Mouse (Mus musculus): ENCODE measurements at regions not wholly inside any gene's neighbourhood (a gene's known extent, or its start where the extent isn't known, plus 50 kb on each side); places are given as distances from the start of the nearest gene placed in this dataset.

DNA sequence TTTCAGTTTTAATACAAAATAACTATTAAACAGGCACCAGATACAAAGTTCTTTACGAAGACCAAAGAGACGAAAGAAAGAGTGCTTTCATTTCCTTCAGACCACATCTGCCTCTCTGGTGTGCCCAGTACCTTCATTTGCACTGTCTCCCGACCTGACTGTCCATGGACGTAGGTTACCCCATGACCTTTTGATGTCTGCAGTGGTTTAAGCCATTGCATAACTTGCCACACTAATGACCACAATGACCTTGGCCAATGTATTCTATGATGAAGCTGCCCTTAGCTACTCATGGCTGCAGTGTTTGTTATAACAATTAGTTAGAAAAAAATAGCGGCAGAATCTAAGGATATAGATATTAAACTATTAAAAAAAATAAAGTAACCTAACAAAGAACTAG, 618.4 kb downstream of the Lmo4 start:
- H3K36me3 ChIP-seq (ENCODE audit: control insufficient read depth, insufficient read depth): no peaks in the 10 kb centered on the region
- no peaks in the 10 kb centered on the region for H3K27me3 ChIP-seq (ENCODE audit: control insufficient read depth, insufficient read depth, low read length)
- no peaks in the 10 kb centered on the region for H3K9me3 ChIP-seq (replicated peaks; ENCODE audit: control insufficient read depth, low read length)
- no peaks in the 10 kb centered on the region for H3K4me1 ChIP-seq (ENCODE audit: control insufficient read depth, insufficient read depth, low read length)
- H3K4me2 ChIP-seq (ENCODE audit: low read depth, low read length): no peak overlapping the region
- no peak overlapping the region for H3K4me3 ChIP-seq (ENCODE audit: low read length)
- no peak for ATAC-seq (replicated peaks; ENCODE audit: extremely low read depth, insufficient read depth, low FRiP score)
- 86% methylated on average over 5 of the region's 5 CpGs for WGBS
- no peak overlapping the region for H3K9ac ChIP-seq (ENCODE audit: low read length)
- no peak overlapping the region for H3K27ac ChIP-seq (ENCODE audit: low read length)

DNA sequence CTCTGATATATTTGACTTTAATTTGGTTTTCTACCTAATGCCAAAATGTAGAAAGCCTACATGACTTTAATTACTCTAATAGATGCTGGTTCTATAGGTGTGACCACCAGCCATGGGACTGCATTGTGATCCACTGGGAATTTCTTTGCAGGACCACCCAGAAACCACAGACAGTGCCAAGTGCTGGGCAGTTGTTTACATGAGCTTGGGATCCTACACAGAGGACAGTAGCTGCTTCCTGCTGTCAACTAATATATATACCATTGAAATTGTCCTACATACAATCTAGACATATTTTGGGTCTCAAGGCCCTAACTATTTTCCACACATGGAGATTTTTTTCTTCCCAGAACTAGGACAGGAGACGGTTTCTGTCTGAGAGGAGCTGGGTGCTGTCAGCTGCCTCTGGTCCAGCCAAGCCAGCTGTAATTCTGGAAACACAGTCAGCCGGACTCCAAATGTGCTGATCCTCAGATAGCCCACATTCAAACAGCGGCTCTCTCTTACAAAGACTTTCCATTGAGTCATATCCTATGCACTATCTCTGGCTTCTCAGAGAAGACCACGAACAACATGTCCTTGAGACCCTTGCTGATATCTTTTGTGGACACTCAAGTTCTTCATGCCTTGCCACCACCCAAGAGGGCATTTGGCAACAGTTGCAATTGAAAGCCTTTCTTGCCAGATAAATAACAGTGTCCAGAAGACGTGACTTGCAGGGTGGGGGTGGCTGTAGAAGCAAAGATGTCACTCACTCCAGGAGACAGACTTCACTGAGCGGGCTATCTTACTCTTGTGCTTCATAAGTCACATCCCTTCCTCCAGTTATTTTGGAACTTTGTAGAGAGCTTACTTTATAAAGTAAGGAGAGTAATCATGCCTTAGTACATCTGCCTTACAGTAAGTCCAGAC, 620.1 kb downstream of the Lmo4 start:
- WGBS: 41% methylated on average over 6 of the region's 6 CpGs
- peak overlapping the region; percentile 46; the same call in 1 of the 2 replicates for H3K27ac ChIP-seq (ENCODE audit: low read length)
- peak; percentile 63 for ATAC-seq (replicated peaks; ENCODE audit: extremely low read depth, insufficient read depth, low FRiP score)

DNA sequence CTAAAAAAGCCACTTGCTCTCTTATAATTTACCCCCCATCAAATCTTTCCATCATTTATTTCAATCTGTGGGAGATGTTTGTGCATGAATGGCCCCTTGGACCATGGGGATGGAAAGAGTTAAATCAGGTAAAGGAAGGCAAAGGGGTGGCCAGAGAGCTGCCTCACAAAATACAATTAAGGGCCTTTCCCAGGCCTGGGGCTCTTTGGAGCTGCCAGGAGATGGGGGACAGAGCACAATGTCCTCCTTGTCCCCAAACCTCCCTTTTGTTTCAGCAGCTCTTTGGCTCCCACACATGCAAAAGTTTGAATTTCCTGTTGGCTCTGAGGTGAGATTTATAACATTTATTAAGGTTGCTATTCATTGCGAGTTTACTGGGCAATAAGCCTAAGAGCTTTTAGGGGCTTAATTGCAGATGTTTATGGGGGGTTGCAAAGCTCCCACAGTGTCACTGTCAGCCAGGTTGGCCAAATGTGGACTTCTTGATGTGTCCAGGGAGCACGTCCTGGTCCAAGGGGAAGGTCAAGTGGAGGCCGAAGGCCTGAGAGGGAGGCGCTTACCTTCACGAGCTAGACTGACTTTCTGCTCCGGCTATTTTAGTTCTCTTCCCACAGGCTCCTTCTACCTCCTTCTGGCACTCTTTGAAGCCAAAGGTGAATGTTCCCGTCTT, 628.5 kb downstream of the Lmo4 start:
- no peak for ATAC-seq (replicated peaks; ENCODE audit: extremely low read depth, insufficient read depth, low FRiP score)
- no peak overlapping the region for H3K4me3 ChIP-seq (ENCODE audit: low read length)
- WGBS: 62% methylated on average over 7 of the region's 7 CpGs
- no peak overlapping the region for H3K9ac ChIP-seq (ENCODE audit: low read length)
- no peaks in the 10 kb centered on the region for H3K27me3 ChIP-seq (ENCODE audit: control insufficient read depth, insufficient read depth, low read length)
- H3K36me3 ChIP-seq (ENCODE audit: control insufficient read depth, insufficient read depth): no peaks in the 10 kb centered on the region
- no peaks in the 10 kb centered on the region for H3K4me1 ChIP-seq (ENCODE audit: control insufficient read depth, insufficient read depth, low read length)
- no peak overlapping the region for H3K27ac ChIP-seq (ENCODE audit: low read length)
- H3K9me3 ChIP-seq (replicated peaks; ENCODE audit: control insufficient read depth, low read length): no peaks in the 10 kb centered on the region
- H3K4me2 ChIP-seq (ENCODE audit: low read depth, low read length): no peak overlapping the region

More for the DNA sequence above, 620.1 kb downstream of the Lmo4 start:
- H3K27me3 ChIP-seq (ENCODE audit: control insufficient read depth, insufficient read depth, low read length): no peaks in the 10 kb centered on the region
- no peak overlapping the region for H3K9ac ChIP-seq (ENCODE audit: low read length)
- no peaks in the 10 kb centered on the region for H3K36me3 ChIP-seq (ENCODE audit: control insufficient read depth, insufficient read depth)
- no peaks in the 10 kb centered on the region for H3K9me3 ChIP-seq (replicated peaks; ENCODE audit: control insufficient read depth, low read length)
- H3K4me2 ChIP-seq (ENCODE audit: low read depth, low read length): no peak overlapping the region
- no peak overlapping the region for H3K4me3 ChIP-seq (ENCODE audit: low read length)
- no peaks in the 10 kb centered on the region for H3K4me1 ChIP-seq (ENCODE audit: control insufficient read depth, insufficient read depth, low read length)

DNA sequence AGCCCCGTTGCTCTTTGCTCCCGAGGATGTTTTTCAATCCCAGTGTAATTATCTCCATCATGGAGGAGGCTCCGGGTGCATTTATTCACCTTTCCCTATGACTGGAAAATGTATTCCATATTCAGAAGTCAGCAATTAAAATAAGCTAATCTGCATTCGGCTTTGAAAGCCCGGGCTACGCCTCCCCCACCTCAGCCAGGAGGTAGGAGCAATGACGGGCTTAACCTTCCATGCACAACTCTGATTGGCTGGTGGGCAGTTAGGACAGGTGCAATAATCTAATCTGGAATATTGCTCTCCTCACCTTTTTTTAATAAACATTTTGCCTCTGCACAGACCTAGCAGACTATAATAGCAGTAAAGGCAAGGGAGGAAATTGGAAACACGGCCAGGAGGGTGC, 629.3 kb downstream of the Lmo4 start:
- Histone ChIP-seq H3K27ac (ENCODE audit: low read length) (no peak overlapping the region), H3K4me2 (ENCODE audit: low read depth, low read length) (no peak overlapping the region), H3K4me1 (ENCODE audit: control insufficient read depth, insufficient read depth, low read length) (no peaks in the 10 kb centered on the region), H3K27me3 (ENCODE audit: control insufficient read depth, insufficient read depth, low read length) (no peaks in the 10 kb centered on the region), H3K9me3 (replicated peaks; ENCODE audit: control insufficient read depth, low read length) (no peaks in the 10 kb centered on the region), H3K9ac (ENCODE audit: low read length) (no peak overlapping the region), H3K4me3 (ENCODE audit: low read length) (no peak overlapping the region), H3K36me3 (ENCODE audit: control insufficient read depth, insufficient read depth) (no peaks in the 10 kb centered on the region)
- ATAC-seq (replicated peaks; ENCODE audit: extremely low read depth, insufficient read depth, low FRiP score): no peak
- 95% methylated on average over 8 of the region's 8 CpGs for WGBS

DNA sequence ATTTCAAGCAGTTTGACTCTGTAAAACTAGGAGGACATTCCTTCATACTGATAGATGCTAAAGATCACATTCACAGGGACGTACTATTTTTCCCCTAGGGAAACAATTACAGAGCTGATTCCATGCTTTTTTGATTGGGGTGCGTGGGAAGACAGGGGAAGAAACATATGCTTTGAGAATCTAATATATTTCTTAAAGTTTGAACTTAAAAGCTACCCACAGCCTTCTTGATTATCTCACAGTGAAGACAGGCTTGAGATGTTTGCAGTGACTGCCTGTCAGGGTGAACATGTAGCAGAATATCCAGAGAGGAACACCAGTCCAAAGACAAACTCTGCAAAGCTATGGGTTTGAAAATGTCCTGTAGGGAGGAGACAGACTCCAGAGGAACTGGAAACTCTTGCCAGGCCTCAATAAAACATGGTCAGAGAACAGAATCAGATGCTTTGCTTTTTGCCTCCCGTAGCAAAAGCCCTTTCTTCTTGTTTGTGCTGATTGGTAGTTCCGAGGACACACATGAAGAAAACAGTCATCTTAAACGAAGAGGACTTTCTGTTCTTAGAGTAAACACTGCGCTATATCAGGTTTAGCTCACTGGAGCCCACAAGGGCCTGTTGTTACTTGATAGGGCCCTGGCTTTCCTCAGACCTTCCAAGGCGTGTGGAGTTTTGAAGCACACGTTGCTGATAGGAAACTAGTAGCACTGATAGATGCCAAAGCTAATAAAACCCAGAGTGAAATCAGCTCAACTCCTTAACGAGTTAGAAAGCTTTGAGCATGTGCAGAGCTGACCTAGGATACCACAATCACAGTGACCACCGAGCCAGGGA, 630.8 kb downstream of the Lmo4 start:
- Histone ChIP-seq H3K9ac (ENCODE audit: low read length) (no peak overlapping the region), H3K4me3 (ENCODE audit: low read length) (no peak overlapping the region), H3K27me3 (ENCODE audit: control insufficient read depth, insufficient read depth, low read length) (no peaks in the 10 kb centered on the region), H3K4me2 (ENCODE audit: low read depth, low read length) (no peak overlapping the region), H3K36me3 (ENCODE audit: control insufficient read depth, insufficient read depth) (no peaks in the 10 kb centered on the region), H3K27ac (ENCODE audit: low read length) (0 out of 2 replicates have a peak overlapping the region, but pooled peaks have one; percentile 42), H3K4me1 (ENCODE audit: control insufficient read depth, insufficient read depth, low read length) (no peaks in the 10 kb centered on the region), H3K9me3 (replicated peaks; ENCODE audit: control insufficient read depth, low read length) (no peaks in the 10 kb centered on the region)
- WGBS: 29% methylated on average over 10 of the region's 10 CpGs
- no peak for ATAC-seq (replicated peaks; ENCODE audit: extremely low read depth, insufficient read depth, low FRiP score)

DNA sequence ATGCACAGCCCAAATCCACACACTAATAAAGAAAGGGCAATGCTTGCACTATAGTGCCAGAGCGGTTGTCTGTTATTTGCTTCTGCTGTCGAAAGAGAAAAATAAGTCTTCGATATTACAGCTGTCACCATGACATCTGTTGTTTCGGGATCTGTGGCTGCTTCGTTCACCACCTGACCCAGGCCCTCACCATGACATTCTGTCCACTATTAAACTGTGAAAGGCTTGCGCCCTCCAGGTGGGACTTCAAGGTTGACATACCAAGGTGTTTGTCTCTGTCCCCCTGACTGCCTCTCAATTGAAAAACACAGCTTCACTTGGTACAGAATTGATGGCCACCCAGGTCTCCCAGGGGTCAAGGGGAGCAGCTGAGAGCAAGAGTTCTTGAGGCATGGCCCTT, 635.1 kb downstream of the Lmo4 start:
- H3K27ac ChIP-seq (ENCODE audit: low read length): no peak overlapping the region
- H3K4me3 ChIP-seq (ENCODE audit: low read length): no peak overlapping the region
- no peaks in the 10 kb centered on the region for H3K9me3 ChIP-seq (replicated peaks; ENCODE audit: control insufficient read depth, low read length)
- H3K36me3 ChIP-seq (ENCODE audit: control insufficient read depth, insufficient read depth): no peaks in the 10 kb centered on the region
- no peak overlapping the region for H3K9ac ChIP-seq (ENCODE audit: low read length)
- no peaks in the 10 kb centered on the region for H3K27me3 ChIP-seq (ENCODE audit: control insufficient read depth, insufficient read depth, low read length)
- 74% methylated on average over 6 of the region's 6 CpGs for WGBS
- no peak for ATAC-seq (replicated peaks; ENCODE audit: extremely low read depth, insufficient read depth, low FRiP score)
- H3K4me2 ChIP-seq (ENCODE audit: low read depth, low read length): no peak overlapping the region
- H3K4me1 ChIP-seq (ENCODE audit: control insufficient read depth, insufficient read depth, low read length): no peaks in the 10 kb centered on the region

DNA sequence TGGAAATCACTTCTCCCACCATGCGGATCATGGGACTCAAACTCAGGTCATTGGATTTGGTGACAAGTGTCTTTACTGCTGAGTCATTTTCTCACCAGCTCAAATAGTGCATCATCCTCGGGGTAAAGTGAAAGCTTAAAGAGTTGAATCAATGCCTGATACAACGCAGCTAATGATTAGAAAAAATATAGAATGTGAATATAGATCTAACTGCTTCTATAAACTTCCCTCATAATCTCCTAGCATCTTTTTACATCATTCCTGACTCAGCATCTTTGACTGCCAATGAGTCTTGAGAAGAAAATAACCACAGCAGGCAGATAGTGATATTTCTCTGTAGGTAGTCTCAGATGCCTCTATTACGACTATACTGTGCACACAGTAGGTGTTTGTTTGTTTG, 640.0 kb downstream of the Lmo4 start:
- no peaks in the 10 kb centered on the region for H3K4me1 ChIP-seq (ENCODE audit: control insufficient read depth, insufficient read depth, low read length)
- no peaks in the 10 kb centered on the region for H3K27me3 ChIP-seq (ENCODE audit: control insufficient read depth, insufficient read depth, low read length)
- ATAC-seq (replicated peaks; ENCODE audit: extremely low read depth, insufficient read depth, low FRiP score): no peak
- no peak overlapping the region for H3K27ac ChIP-seq (ENCODE audit: low read length)
- H3K36me3 ChIP-seq (ENCODE audit: control insufficient read depth, insufficient read depth): no peaks in the 10 kb centered on the region
- no peaks in the 10 kb centered on the region for H3K9me3 ChIP-seq (replicated peaks; ENCODE audit: control insufficient read depth, low read length)
- H3K9ac ChIP-seq (ENCODE audit: low read length): no peak overlapping the region
- no peak overlapping the region for H3K4me3 ChIP-seq (ENCODE audit: low read length)
- H3K4me2 ChIP-seq (ENCODE audit: low read depth, low read length): no peak overlapping the region
- 80% methylated on average over 4 of the region's 4 CpGs for WGBS

DNA sequence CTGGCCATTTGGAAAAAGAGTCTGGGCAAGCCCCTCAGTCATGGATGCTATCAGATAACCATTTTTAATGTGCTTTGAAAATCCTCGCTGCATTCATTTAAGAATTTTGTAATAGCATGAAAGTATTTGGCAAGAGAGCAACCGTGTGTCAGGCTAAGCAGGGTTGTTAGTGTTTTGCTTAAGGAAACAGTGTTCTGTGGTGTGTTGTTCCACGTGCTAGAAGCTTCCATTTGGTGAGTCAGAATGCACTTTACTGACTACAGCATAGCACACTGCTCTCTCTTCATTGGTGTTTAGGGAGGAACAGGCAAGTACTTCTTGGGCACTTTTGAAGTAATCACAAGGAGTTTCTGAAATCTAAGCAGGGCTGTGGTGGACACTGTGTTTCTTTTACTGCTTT, 661.0 kb upstream of the Pkn2 start:
- H3K27me3 ChIP-seq (ENCODE audit: control insufficient read depth, insufficient read depth, low read length): no peaks in the 10 kb centered on the region
- 0 out of 2 replicates have a peak, but pooled peaks cover 2% of the 10 kb centered on the region for H3K9me3 ChIP-seq (replicated peaks; ENCODE audit: control insufficient read depth, low read length)
- ATAC-seq (replicated peaks; ENCODE audit: extremely low read depth, insufficient read depth, low FRiP score): no peak
- H3K9ac ChIP-seq (ENCODE audit: low read length): no peak overlapping the region
- no peaks in the 10 kb centered on the region for H3K4me1 ChIP-seq (ENCODE audit: control insufficient read depth, insufficient read depth, low read length)
- no peak overlapping the region for H3K4me2 ChIP-seq (ENCODE audit: low read depth, low read length)
- H3K4me3 ChIP-seq (ENCODE audit: low read length): no peak overlapping the region
- WGBS: 50% methylated on average over 3 of the region's 3 CpGs
- H3K27ac ChIP-seq (ENCODE audit: low read length): no peak overlapping the region
- no peaks in the 10 kb centered on the region for H3K36me3 ChIP-seq (ENCODE audit: control insufficient read depth, insufficient read depth)
